Mouse (Mus musculus) heart, embryonic 13.5 days (tissue): ENCODE measurements at regions not wholly inside any gene's neighbourhood (a gene's known extent, or its start where the extent isn't known, plus 50 kb on each side); places are given as distances from the start of the nearest gene placed in this dataset.

Source experiments
- ATAC-seq: fragments of 200-750 bp; cut with Nextera tagmentation; 2 replicates; pipeline ENCODE4 v1.8.0; 2017; ENCODE audit warnings: moderate TSS enrichment; ENCODE audit not compliant: insufficient number of reproducible peaks, low FRiP score, low TSS enrichment; ENCODE audit errors: extremely low read depth
- H3K27ac ChIP-seq: fragments of 300-500 bp; sonication (generic); replicated peaks from 2 replicates; pipeline ENCODE4 v1.5.1; 2015; ENCODE audit warnings: moderate library complexity, mild to moderate bottlenecking, inconsistent platforms
- H3K27me3 ChIP-seq: fragments of 300-500 bp; sonication (generic); replicated peaks from 2 replicates; pipeline ENCODE4 v1.6.1; 2015; ENCODE audit warnings: mild to moderate bottlenecking, inconsistent platforms
- H3K36me3 ChIP-seq: fragments of 300-500 bp; sonication (generic); 2 replicates; pipeline ENCODE4 v1.6.1; 2015; ENCODE audit warnings: mild to moderate bottlenecking, inconsistent platforms
- H3K4me1 ChIP-seq: fragments of 300-500 bp; sonication (generic); 2 replicates; pipeline ENCODE4 v1.6.1; 2015; ENCODE audit warnings: inconsistent platforms
- H3K4me2 ChIP-seq: fragments of 300-500 bp; sonication (generic); 2 replicates; pipeline ENCODE4 v1.6.1; 2015; ENCODE audit warnings: inconsistent platforms, mild to moderate bottlenecking, moderate library complexity
- H3K4me3 ChIP-seq: fragments of 300-500 bp; sonication (generic); 2 replicates; pipeline ENCODE4 v1.5.1; 2015; ENCODE audit warnings: moderate library complexity, mild to moderate bottlenecking, inconsistent platforms
- H3K9ac ChIP-seq: fragments of 300-500 bp; sonication (generic); 2 replicates; pipeline ENCODE4 v1.6.1; 2015; ENCODE audit warnings: inconsistent platforms, mild to moderate bottlenecking, moderate library complexity
- H3K9me3 ChIP-seq: fragments of 300-500 bp; sonication (generic); 2 replicates; pipeline ENCODE4 v1.6.1; 2016; ENCODE audit warnings: inconsistent platforms
- WGBS: fragments of 180-500 bp; shearing (Covaris S2); methylation state at CpG from one replicate; pipeline ENCODE4 v1.1.7; 2015; ENCODE audit warnings: mixed read lengths; 5-methylcytosine and 5-hydroxymethylcytosine counted together

GRCm38 (mm10) chr9:101439856-101440255, 188.3 kb upstream of the Ppp2r3a start:
- no peaks in the 10 kb centered on the region for H3K27me3 ChIP-seq
- no peak overlapping the region for H3K4me3 ChIP-seq
- no peak overlapping the region for H3K4me2 ChIP-seq
- H3K27ac ChIP-seq: no peak overlapping the region
- no peak overlapping the region for H3K9ac ChIP-seq
- peaks cover 4% of the 10 kb centered on the region; the same call in 1 of the 2 replicates for H3K4me1 ChIP-seq
- H3K36me3 ChIP-seq: no peaks in the 10 kb centered on the region
- WGBS: 82% methylated on average over 6 of the region's 6 CpGs
- no peaks in the 10 kb centered on the region for H3K9me3 ChIP-seq
- no peak for ATAC-seq

GRCm38 (mm10) chr9:101438564-101439180, 187.1 kb upstream of the Ppp2r3a start:
- peaks cover 4% of the 10 kb centered on the region; the same call in 1 of the 2 replicates for H3K4me1 ChIP-seq
- no peak overlapping the region for H3K9ac ChIP-seq
- H3K4me3 ChIP-seq: no peak overlapping the region
- no peaks in the 10 kb centered on the region for H3K27me3 ChIP-seq
- H3K27ac ChIP-seq: no peak overlapping the region
- H3K9me3 ChIP-seq: no peaks in the 10 kb centered on the region
- H3K4me2 ChIP-seq: no peak overlapping the region
- H3K36me3 ChIP-seq: no peaks in the 10 kb centered on the region
- no peak for ATAC-seq
- 55% methylated on average over 12 of the region's 12 CpGs for WGBS

- Histone ChIP-seq H3K27ac (no peak overlapping the region), H3K4me3 (no peak overlapping the region), H3K9me3 (no peaks in the 10 kb centered on the region), H3K4me2 (no peak overlapping the region), H3K27me3 (no peaks in the 10 kb centered on the region), H3K9ac (no peak overlapping the region), H3K36me3 (no peaks in the 10 kb centered on the region), H3K4me1 (peaks cover 8% of the 10 kb centered on the region; the same call in 1 of the 2 replicates)
- 64% methylated on average over 12 of the region's 12 CpGs for WGBS
- no peak for ATAC-seq
Measured at GRCm38 (mm10) chr9:101424974-101425670, 173.5 kb upstream of the Ppp2r3a start.

- 79% methylated on average over 5 of the region's 5 CpGs for WGBS
- Histone ChIP-seq H3K4me3 (no peak overlapping the region), H3K4me1 (peaks cover 8% of the 10 kb centered on the region; the same call in 1 of the 2 replicates), H3K9me3 (no peaks in the 10 kb centered on the region), H3K36me3 (no peaks in the 10 kb centered on the region), H3K4me2 (no peak overlapping the region), H3K27ac (no peak overlapping the region), H3K9ac (no peak overlapping the region), H3K27me3 (no peaks in the 10 kb centered on the region)
- ATAC-seq: no peak
Measured at GRCm38 (mm10) chr9:101423041-101423440, 171.4 kb upstream of the Ppp2r3a start.

GRCm38 (mm10) chr9:101422006-101422405, 170.4 kb upstream of the Ppp2r3a start:
- 43% methylated on average over 11 of the region's 11 CpGs for WGBS
- no peak overlapping the region for H3K27ac ChIP-seq
- no peak overlapping the region for H3K9ac ChIP-seq
- no peak overlapping the region for H3K4me2 ChIP-seq
- no peaks in the 10 kb centered on the region for H3K36me3 ChIP-seq
- H3K4me3 ChIP-seq: no peak overlapping the region
- H3K9me3 ChIP-seq: no peaks in the 10 kb centered on the region
- ATAC-seq: no peak
- peaks cover 8% of the 10 kb centered on the region; the same call in 1 of the 2 replicates for H3K4me1 ChIP-seq
- no peaks in the 10 kb centered on the region for H3K27me3 ChIP-seq

GRCm38 (mm10) chr9:101421136-101421535, 169.5 kb upstream of the Ppp2r3a start:
- Histone ChIP-seq H3K4me3 (no peak overlapping the region), H3K27me3 (no peaks in the 10 kb centered on the region), H3K9ac (no peak overlapping the region), H3K4me1 (peaks cover 8% of the 10 kb centered on the region; the same call in 1 of the 2 replicates), H3K27ac (no peak overlapping the region), H3K36me3 (no peaks in the 10 kb centered on the region), H3K9me3 (no peaks in the 10 kb centered on the region), H3K4me2 (no peak overlapping the region)
- 83% methylated on average over 7 of the region's 7 CpGs for WGBS
- ATAC-seq: no peak

GRCm38 (mm10) chr9:101420181-101420580, 168.6 kb upstream of the Ppp2r3a start:
- no peaks in the 10 kb centered on the region for H3K9me3 ChIP-seq
- H3K4me1 ChIP-seq: peaks cover 4% of the 10 kb centered on the region; the same call in 1 of the 2 replicates
- no peak for ATAC-seq
- no peaks in the 10 kb centered on the region for H3K36me3 ChIP-seq
- no peak overlapping the region for H3K9ac ChIP-seq
- no peak overlapping the region for H3K27ac ChIP-seq
- H3K4me3 ChIP-seq: no peak overlapping the region
- no peaks in the 10 kb centered on the region for H3K27me3 ChIP-seq
- no peak overlapping the region for H3K4me2 ChIP-seq
- 86% methylated on average over 4 of the region's 4 CpGs for WGBS

- 77% methylated on average over 2 of the region's 2 CpGs for WGBS
- Histone ChIP-seq H3K4me2 (no peak overlapping the region), H3K4me3 (no peak overlapping the region), H3K9me3 (no peaks in the 10 kb centered on the region), H3K36me3 (no peaks in the 10 kb centered on the region), H3K4me1 (peaks cover 4% of the 10 kb centered on the region; the same call in 1 of the 2 replicates), H3K9ac (no peak overlapping the region), H3K27ac (no peak overlapping the region), H3K27me3 (no peaks in the 10 kb centered on the region)
- ATAC-seq: no peak
Measured at GRCm38 (mm10) chr9:101417660-101418059, 166.1 kb upstream of the Ppp2r3a start.

GRCm38 (mm10) chr9:101416321-101416720, 164.7 kb upstream of the Ppp2r3a start:
- 91% methylated on average over 6 of the region's 6 CpGs for WGBS
- H3K9ac ChIP-seq: no peak overlapping the region
- no peak for ATAC-seq

GRCm38 (mm10) chr9:101413071-101413633, 161.6 kb upstream of the Ppp2r3a start:
- H3K4me1 ChIP-seq: no peaks in the 10 kb centered on the region
- H3K9ac ChIP-seq: no peak overlapping the region
- H3K27me3 ChIP-seq: no peaks in the 10 kb centered on the region
- no peak for ATAC-seq
- H3K9me3 ChIP-seq: no peaks in the 10 kb centered on the region
- H3K4me2 ChIP-seq: no peak overlapping the region
- no peaks in the 10 kb centered on the region for H3K36me3 ChIP-seq
- H3K4me3 ChIP-seq: no peak overlapping the region
- WGBS: 79% methylated on average over 3 of the region's 3 CpGs
- no peak overlapping the region for H3K27ac ChIP-seq

More at GRCm38 (mm10) chr9:101416321-101416720, 164.7 kb upstream of the Ppp2r3a start:
- Histone ChIP-seq H3K4me2 (no peak overlapping the region), H3K36me3 (no peaks in the 10 kb centered on the region), H3K27ac (no peak overlapping the region), H3K27me3 (no peaks in the 10 kb centered on the region), H3K4me1 (no peaks in the 10 kb centered on the region), H3K4me3 (no peak overlapping the region), H3K9me3 (no peaks in the 10 kb centered on the region)

- Histone ChIP-seq H3K4me2 (no peak overlapping the region), H3K27ac (no peak overlapping the region), H3K9me3 (no peaks in the 10 kb centered on the region), H3K4me1 (no peaks in the 10 kb centered on the region), H3K36me3 (no peaks in the 10 kb centered on the region), H3K27me3 (no peaks in the 10 kb centered on the region), H3K9ac (no peak overlapping the region), H3K4me3 (no peak overlapping the region)
- ATAC-seq: no peak
- WGBS: 67% methylated on average over 3 of the region's 3 CpGs
Measured at GRCm38 (mm10) chr9:101411951-101412350, 160.4 kb upstream of the Ppp2r3a start.
